Mouse (Mus musculus): ENCODE results near the gene Tmie. TPM values are rescaled to one million over a fixed set of nuclear protein-coding genes. Genes with fewer than 3 reads are reported as not detected.

Tmie gene
- polyA plus RNA-seq, 1 experiment, result 1.1 TPM

GRCm38 (mm10) chr9:110858967-110859596 is 20.8 kb downstream of the Tmie start:
- TF ChIP-seq POLR2A (IDR thresholded peaks at IDR 0.05; ENCODE audit: borderline replicate concordance, extremely low read depth, insufficient read depth, insufficient read length, poor library complexity, severe bottlenecking) (no peak), CTCF (IDR thresholded peaks at IDR 0.05; ENCODE audit: borderline replicate concordance, extremely low read depth, insufficient read depth, insufficient read length) (no peak)
- no peak for DNase-seq (ENCODE audit: low read depth)

- no peak for DNase-seq (ENCODE audit: low read depth)
- TF ChIP-seq CTCF (IDR thresholded peaks at IDR 0.05; ENCODE audit: borderline replicate concordance, extremely low read depth, insufficient read depth, insufficient read length) (no peak), POLR2A (IDR thresholded peaks at IDR 0.05; ENCODE audit: borderline replicate concordance, extremely low read depth, insufficient read depth, insufficient read length, poor library complexity, severe bottlenecking) (no peak)
Measured at GRCm38 (mm10) chr9:110858523-110858922, 21.4 kb downstream of the Tmie start.

GRCm38 (mm10) chr9:110857781-110858472 is 22.0 kb downstream of the Tmie start, which contains the start of gene Prss50:
TSS of gene Prss50 (plus strand) at chr9:110857967.
- no peak for DNase-seq (ENCODE audit: low read depth)
- TF ChIP-seq POLR2A (IDR thresholded peaks at IDR 0.05; ENCODE audit: borderline replicate concordance, extremely low read depth, insufficient read depth, insufficient read length, poor library complexity, severe bottlenecking) (no peak), CTCF (IDR thresholded peaks at IDR 0.05; ENCODE audit: borderline replicate concordance, extremely low read depth, insufficient read depth, insufficient read length) (peak; percentile 54)

GRCm38 (mm10) chr9:110856920-110857319 is 23.0 kb downstream of the Tmie start:
- TF ChIP-seq POLR2A (IDR thresholded peaks at IDR 0.05; ENCODE audit: borderline replicate concordance, extremely low read depth, insufficient read depth, insufficient read length, poor library complexity, severe bottlenecking) (no peak), CTCF (IDR thresholded peaks at IDR 0.05; ENCODE audit: borderline replicate concordance, extremely low read depth, insufficient read depth, insufficient read length) (no peak)
- no peak for DNase-seq (ENCODE audit: low read depth)

GRCm38 (mm10) chr9:110855903-110856302 is 24.0 kb downstream of the Tmie start:
- no peak for DNase-seq (ENCODE audit: low read depth)
- TF ChIP-seq CTCF (IDR thresholded peaks at IDR 0.05; ENCODE audit: borderline replicate concordance, extremely low read depth, insufficient read depth, insufficient read length) (no peak), POLR2A (IDR thresholded peaks at IDR 0.05; ENCODE audit: borderline replicate concordance, extremely low read depth, insufficient read depth, insufficient read length, poor library complexity, severe bottlenecking) (no peak)

GRCm38 (mm10) chr9:110849162-110849561 is 30.8 kb downstream of the Tmie start:
- no peak for TF ChIP-seq POLR2A (IDR thresholded peaks at IDR 0.05; ENCODE audit: borderline replicate concordance, extremely low read depth, insufficient read depth, insufficient read length, poor library complexity, severe bottlenecking)
- TF ChIP-seq CTCF (IDR thresholded peaks at IDR 0.05; ENCODE audit: borderline replicate concordance, extremely low read depth, insufficient read depth, insufficient read length), result no peak
- DNase-seq (ENCODE audit: low read depth), result no peak

- TF ChIP-seq CTCF (IDR thresholded peaks at IDR 0.05; ENCODE audit: borderline replicate concordance, extremely low read depth, insufficient read depth, insufficient read length) (no peak), POLR2A (IDR thresholded peaks at IDR 0.05; ENCODE audit: borderline replicate concordance, extremely low read depth, insufficient read depth, insufficient read length, poor library complexity, severe bottlenecking) (no peak)
Measured at GRCm38 (mm10) chr9:110844206-110844605, 35.7 kb downstream of the Tmie start, which contains the start of gene Prss46. TSS of gene Prss46 (plus strand) at chr9:110844506.

GRCm38 (mm10) chr9:110841438-110841837 is 38.5 kb downstream of the Tmie start:
- DNase-seq (ENCODE audit: low read depth), result no peak
- TF ChIP-seq CTCF (IDR thresholded peaks at IDR 0.05; ENCODE audit: borderline replicate concordance, extremely low read depth, insufficient read depth, insufficient read length) (no peak), POLR2A (IDR thresholded peaks at IDR 0.05; ENCODE audit: borderline replicate concordance, extremely low read depth, insufficient read depth, insufficient read length, poor library complexity, severe bottlenecking) (no peak)

More at GRCm38 (mm10) chr9:110844206-110844605, 35.7 kb downstream of the Tmie start, which contains the start of gene Prss46:
- DNase-seq (ENCODE audit: low read depth), result no peak

GRCm38 (mm10) chr9:110840905-110841304 is 39.0 kb downstream of the Tmie start:
- no peak for DNase-seq (ENCODE audit: low read depth)
- no peak for TF ChIP-seq CTCF (IDR thresholded peaks at IDR 0.05; ENCODE audit: borderline replicate concordance, extremely low read depth, insufficient read depth, insufficient read length)
- no peak for TF ChIP-seq POLR2A (IDR thresholded peaks at IDR 0.05; ENCODE audit: borderline replicate concordance, extremely low read depth, insufficient read depth, insufficient read length, poor library complexity, severe bottlenecking)

- TF ChIP-seq CTCF (IDR thresholded peaks at IDR 0.05; ENCODE audit: borderline replicate concordance, extremely low read depth, insufficient read depth, insufficient read length) (no peak), POLR2A (IDR thresholded peaks at IDR 0.05; ENCODE audit: borderline replicate concordance, extremely low read depth, insufficient read depth, insufficient read length, poor library complexity, severe bottlenecking) (no peak)
- peak; percentile 19 for DNase-seq (ENCODE audit: low read depth)
Measured at GRCm38 (mm10) chr9:110836112-110836511, 43.8 kb downstream of the Tmie start.

- TF ChIP-seq CTCF (IDR thresholded peaks at IDR 0.05; ENCODE audit: borderline replicate concordance, extremely low read depth, insufficient read depth, insufficient read length) (no peak), POLR2A (IDR thresholded peaks at IDR 0.05; ENCODE audit: borderline replicate concordance, extremely low read depth, insufficient read depth, insufficient read length, poor library complexity, severe bottlenecking) (no peak)
- no peak for DNase-seq (ENCODE audit: low read depth)
Measured at GRCm38 (mm10) chr9:110834961-110835360, 45.0 kb downstream of the Tmie start.
